Mouse (Mus musculus) heart, postnatal 14 days (tissue): Measurements from ENCODE around the gene Slc44a5. TPM values are rescaled to one million over a fixed set of nuclear protein-coding genes. Genes with fewer than 3 reads are reported as not detected.
"Not testable (repeated sequence)": the region's sequence is repeated elsewhere in the genome, so short reads cannot be mapped to it uniquely, and the experiment has no call there.

ENCODE experiments used
- DNase-seq, 2 experiments: peaks; one replicate each; pipeline ENCODE4 v3.0.0; 2021 to 2022
- intact Hi-C: fragments of 180-260 bp; cut with DNase I; formaldehyde crosslinking; loops from one replicate; pipeline ENCODE4 v1.15.1; 2025
- total RNA-seq, 2 experiments: library from RNA; stranded (reverse); gene quantifications; 2 replicates each; pipeline ENCODE4 v1.2.3; 2021

Gene Slc44a5
- total RNA-seq, 2 experiments from 2014 or later: 0.22 to 0.31 TPM

DNA sequence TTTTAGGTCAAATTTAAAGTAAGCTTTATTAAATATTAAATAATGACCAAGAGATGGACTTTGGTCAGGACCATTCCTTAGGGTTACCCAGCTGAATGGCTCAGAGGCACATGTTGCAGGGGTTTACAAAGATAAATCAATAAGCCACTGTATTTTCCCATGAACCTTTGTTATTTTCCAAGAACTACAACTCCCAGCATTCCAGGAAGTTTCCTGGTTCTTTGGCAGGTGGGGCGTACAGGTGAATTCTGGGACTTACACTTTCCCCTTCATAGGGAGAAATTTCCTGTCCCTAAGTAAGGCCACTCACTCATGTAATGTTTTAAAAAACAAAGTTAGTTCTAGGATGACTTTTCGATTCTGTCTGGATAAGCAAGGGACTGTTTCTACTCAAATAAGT, 235.2 kb downstream of the Slc44a5 start:
- DNase-seq: no peak
- intact Hi-C loops: no loop called here

DNA sequence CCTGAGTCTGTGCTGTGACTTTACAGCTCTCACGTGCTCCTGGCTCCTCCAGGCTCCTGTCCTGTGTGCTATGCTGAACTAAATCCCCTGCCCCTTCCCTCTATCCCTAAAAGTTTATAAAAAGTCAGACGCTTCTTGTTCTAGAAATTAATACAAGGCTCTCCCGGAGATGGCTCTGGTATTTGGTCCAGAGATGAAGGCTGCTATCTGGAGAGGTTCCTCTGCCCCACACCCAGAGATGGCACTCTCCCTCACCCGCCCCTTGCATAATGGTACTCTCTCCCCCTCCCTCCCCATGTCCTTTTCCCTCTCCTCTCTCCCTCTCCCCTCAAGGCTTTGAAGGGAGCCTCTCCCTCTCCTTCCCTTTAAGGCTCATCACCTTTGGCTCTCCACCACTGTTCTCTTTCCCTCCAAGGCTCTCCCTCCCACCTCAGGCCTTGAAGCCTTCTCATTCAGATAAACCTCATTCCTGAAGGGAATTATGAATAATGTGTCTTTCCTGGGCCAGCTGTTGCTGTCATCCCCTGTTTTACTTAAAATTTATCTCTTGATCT, 236.0 kb downstream of the Slc44a5 start:
- DNase-seq: no peak
- intact Hi-C loops: no loop called here

GRCm38 (mm10) chr3:154209776-154210430, 236.7 kb downstream of the Slc44a5 start:
- intact Hi-C loops: no loop called here
- DNase-seq: no peak

- intact Hi-C loops: no loop called here
- no peak for DNase-seq
Measured at GRCm38 (mm10) chr3:154210431-154211055, 237.3 kb downstream of the Slc44a5 start.

DNA sequence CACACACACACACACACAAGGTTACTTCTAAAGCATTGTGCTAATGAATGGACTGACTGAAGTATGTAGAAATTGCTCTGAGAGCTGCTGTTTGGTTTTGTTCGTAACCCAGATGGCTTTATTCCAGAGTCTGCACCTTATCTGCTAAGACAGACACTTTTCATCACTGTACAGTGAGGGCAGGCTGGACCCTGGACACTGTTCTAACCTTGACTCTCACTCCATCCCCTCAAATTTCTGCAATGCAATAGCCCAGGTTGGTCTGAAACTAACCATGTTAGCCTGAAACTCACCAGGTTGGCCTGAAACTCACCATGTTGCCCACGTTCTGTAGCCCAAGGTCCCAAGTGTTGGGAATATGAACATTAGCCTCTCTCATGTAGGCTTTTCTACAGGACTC, 239.3 kb downstream of the Slc44a5 start:
- no peak for DNase-seq
- intact Hi-C loops: no loop called here

DNA sequence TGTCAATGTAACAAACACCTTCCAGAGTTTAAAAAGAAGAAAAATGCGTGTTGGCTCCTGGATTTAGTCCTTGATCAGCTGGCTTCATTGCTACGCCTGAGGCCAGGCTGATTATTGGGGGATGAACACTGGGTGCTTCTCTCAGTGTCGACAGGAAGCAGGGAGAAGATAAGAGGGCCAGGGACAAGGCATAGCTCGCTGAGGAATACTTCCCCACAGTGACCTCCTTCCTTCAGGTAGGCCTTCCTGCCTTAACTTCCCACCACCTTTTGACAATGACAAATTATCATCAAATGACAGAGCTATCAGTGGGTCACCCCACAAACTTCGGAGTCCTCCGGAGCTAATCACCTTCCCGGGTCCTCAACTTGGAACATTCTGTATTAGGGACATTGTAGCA, 242.1 kb downstream of the Slc44a5 start:
- intact Hi-C loops: no loop called here
- DNase-seq: no peak

- DNase-seq: no peak
- intact Hi-C loops: no loop called here
Measured at GRCm38 (mm10) chr3:154215779-154216178, 242.5 kb downstream of the Slc44a5 start.

- peak in 1 of 2 experiments; percentile 32 for DNase-seq
- intact Hi-C loops: no loop called here
Measured at GRCm38 (mm10) chr3:154222141-154222591, 248.9 kb downstream of the Slc44a5 start.

- intact Hi-C loops: no loop called here
- no peak for DNase-seq
Measured at GRCm38 (mm10) chr3:154222688-154223087, 249.5 kb downstream of the Slc44a5 start.

- peak; percentile 55 to 72 for DNase-seq
- intact Hi-C loops: loop anchor here (1.0 to 5.0 kb wide), 3 partner anchors 241 to 324 kb away; no protein-coding TSS in a partner anchor
Measured at GRCm38 (mm10) chr3:154226100-154226752, 253.0 kb downstream of the Slc44a5 start.

DNA sequence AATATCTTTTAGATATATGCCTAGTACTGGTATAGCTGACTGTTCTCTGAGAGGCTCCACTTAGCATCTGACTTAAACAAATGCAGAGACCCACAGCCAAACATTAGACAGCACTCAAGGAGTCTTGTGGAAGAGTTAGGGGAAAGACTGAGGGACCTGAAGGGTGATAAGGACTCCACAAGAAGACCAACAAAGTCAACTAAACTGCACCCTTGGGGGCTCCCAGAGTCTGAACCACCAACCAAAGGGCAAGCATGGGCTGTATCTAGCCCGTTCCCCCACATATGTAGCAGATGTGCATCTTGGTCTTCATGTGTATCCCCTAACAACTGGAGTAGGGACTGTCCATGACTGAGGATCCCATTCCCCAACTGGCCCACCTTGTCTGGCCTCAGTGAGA, 271.7 kb downstream of the Slc44a5 start:
- intact Hi-C loops: no loop called here
- no peak for DNase-seq

- intact Hi-C loops: no loop called here
Measured at GRCm38 (mm10) chr3:154251486-154251885, 278.2 kb downstream of the Slc44a5 start.

DNA sequence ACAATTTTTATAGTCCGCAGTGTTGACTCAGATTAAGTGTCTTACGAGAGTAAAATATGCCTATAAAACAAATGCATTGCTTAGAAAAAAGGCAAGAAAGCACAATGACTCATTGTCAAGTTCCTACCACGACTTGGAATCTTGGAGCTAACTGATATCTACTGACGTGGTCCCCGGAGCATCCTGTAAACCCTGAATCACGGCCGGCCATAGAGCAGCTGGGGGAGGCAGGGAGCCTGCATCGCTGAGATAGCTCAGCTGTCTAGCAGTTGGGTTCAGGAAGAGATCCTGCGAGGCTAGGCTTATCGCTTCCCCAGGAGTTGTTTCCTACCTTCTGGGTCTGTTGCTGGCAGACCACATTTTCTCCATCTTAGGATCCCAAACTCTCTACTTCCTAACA, 279.0 kb downstream of the Slc44a5 start:
- intact Hi-C loops: no loop called here

More at GRCm38 (mm10) chr3:154251486-154251885, 278.2 kb downstream of the Slc44a5 start:
- DNase-seq: no peak

GRCm38 (mm10) chr3:154254187-154254586, 281.0 kb downstream of the Slc44a5 start:
- DNase-seq, intact Hi-C loops: not testable (repeated sequence)

More for the DNA sequence above, 279.0 kb downstream of the Slc44a5 start:
- DNase-seq: peak in 1 of 2 experiments; percentile 3

GRCm38 (mm10) chr3:154257312-154257711, 284.1 kb downstream of the Slc44a5 start:
- intact Hi-C loops: no loop called here
- no peak for DNase-seq

- intact Hi-C loops: no loop called here
- no peak for DNase-seq
Measured at GRCm38 (mm10) chr3:154268313-154268712, 295.1 kb downstream of the Slc44a5 start.

GRCm38 (mm10) chr3:154269757-154270366, 296.6 kb downstream of the Slc44a5 start:
- intact Hi-C loops: loop anchor here (1.0 kb wide), 1 partner anchor 302 kb away; no protein-coding TSS in a partner anchor

DNA sequence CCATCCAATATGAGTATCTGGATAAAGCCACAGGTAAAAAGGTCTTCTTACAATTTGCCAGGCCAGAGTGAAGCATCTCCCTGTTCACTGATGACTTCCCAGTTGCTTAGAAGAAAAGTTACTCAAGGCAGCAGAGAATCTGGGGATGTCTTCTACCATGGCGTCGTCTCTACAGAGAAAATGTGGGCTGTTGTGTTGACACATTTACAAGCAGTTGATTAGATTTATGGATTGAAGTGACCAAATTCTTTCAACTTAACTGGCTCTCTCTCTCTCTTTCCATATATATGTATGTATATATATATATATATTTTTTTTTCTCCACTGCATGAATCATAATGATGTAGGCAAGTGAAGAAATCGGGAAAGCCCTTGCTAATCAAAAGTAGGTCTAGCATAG, 301.4 kb downstream of the Slc44a5 start:
- intact Hi-C loops: no loop called here
- no peak for DNase-seq

More at GRCm38 (mm10) chr3:154269757-154270366, 296.6 kb downstream of the Slc44a5 start:
- peak; percentile 71 to 82 for DNase-seq

DNA sequence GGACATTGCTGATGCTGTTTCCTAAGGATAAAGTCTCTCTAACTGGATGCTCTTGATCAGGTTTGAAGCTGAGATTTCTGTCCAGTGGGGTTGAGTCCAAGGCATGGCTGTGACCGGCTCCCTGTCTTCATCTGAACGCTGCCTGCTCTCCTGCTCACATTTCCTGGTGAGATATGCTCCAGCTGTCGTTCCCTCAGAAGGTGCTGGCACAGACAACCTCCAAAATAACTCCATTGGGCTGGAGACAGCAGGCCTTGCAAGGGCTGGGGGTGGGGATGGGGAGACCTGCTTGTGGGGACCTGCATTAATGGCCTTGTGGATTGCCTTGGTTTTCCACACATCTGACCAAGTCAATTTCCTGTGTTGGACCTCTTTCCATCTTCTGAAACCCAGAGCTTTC, 311.0 kb downstream of the Slc44a5 start:
- DNase-seq: no peak
- intact Hi-C loops: no loop called here

GRCm38 (mm10) chr3:154285351-154285750, 312.1 kb downstream of the Slc44a5 start:
- no peak for DNase-seq
- intact Hi-C loops: no loop called here

DNA sequence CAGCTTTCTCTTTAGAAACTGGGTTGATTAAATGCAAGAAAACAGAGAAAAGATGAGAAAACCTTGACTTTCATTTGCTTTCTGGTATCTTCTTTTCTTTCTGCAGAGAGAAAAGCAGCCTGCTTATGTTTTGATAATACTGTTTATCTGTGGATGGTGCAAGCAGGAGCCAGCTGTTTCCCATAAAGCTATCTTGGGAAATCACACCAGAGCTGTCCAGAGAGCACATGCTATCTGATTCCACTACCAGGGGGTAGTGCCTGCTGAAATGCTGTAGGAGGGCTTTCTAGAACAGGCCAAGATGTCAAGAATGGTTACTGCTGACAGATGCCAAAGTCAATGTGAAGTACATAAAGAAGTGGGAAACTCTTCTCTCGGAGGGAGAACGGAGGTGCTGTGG, 314.0 kb downstream of the Slc44a5 start:
- no peak for DNase-seq
- intact Hi-C loops: no loop called here
